Mouse (Mus musculus) heart, embryonic 13.5 days (tissue): Measurements from ENCODE around the gene Phlpp1. TPM values are rescaled to one million over a fixed set of nuclear protein-coding genes. Genes with fewer than 3 reads are reported as not detected.

Experiments
- ATAC-seq: fragments of 200-750 bp; cut with Nextera tagmentation; 2 replicates; pipeline ENCODE4 v1.8.0; 2017; ENCODE audit warnings: moderate TSS enrichment; ENCODE audit not compliant: insufficient number of reproducible peaks, low FRiP score, low TSS enrichment; ENCODE audit errors: extremely low read depth
- H3K27ac ChIP-seq: fragments of 300-500 bp; sonication (generic); replicated peaks from 2 replicates; pipeline ENCODE4 v1.5.1; 2015; ENCODE audit warnings: moderate library complexity, mild to moderate bottlenecking, inconsistent platforms
- H3K27me3 ChIP-seq: fragments of 300-500 bp; sonication (generic); replicated peaks from 2 replicates; pipeline ENCODE4 v1.6.1; 2015; ENCODE audit warnings: mild to moderate bottlenecking, inconsistent platforms
- H3K36me3 ChIP-seq: fragments of 300-500 bp; sonication (generic); 2 replicates; pipeline ENCODE4 v1.6.1; 2015; ENCODE audit warnings: mild to moderate bottlenecking, inconsistent platforms
- H3K4me1 ChIP-seq: fragments of 300-500 bp; sonication (generic); 2 replicates; pipeline ENCODE4 v1.6.1; 2015; ENCODE audit warnings: inconsistent platforms
- H3K4me2 ChIP-seq: fragments of 300-500 bp; sonication (generic); 2 replicates; pipeline ENCODE4 v1.6.1; 2015; ENCODE audit warnings: inconsistent platforms, mild to moderate bottlenecking, moderate library complexity
- H3K4me3 ChIP-seq: fragments of 300-500 bp; sonication (generic); 2 replicates; pipeline ENCODE4 v1.5.1; 2015; ENCODE audit warnings: moderate library complexity, mild to moderate bottlenecking, inconsistent platforms
- H3K9ac ChIP-seq: fragments of 300-500 bp; sonication (generic); 2 replicates; pipeline ENCODE4 v1.6.1; 2015; ENCODE audit warnings: inconsistent platforms, mild to moderate bottlenecking, moderate library complexity
- H3K9me3 ChIP-seq: fragments of 300-500 bp; sonication (generic); 2 replicates; pipeline ENCODE4 v1.6.1; 2016; ENCODE audit warnings: inconsistent platforms
- WGBS: fragments of 180-500 bp; shearing (Covaris S2); methylation state at CpG from one replicate; pipeline ENCODE4 v1.1.7; 2015; ENCODE audit warnings: mixed read lengths; 5-methylcytosine and 5-hydroxymethylcytosine counted together
- polyA plus RNA-seq: library from polyadenylated mRNA; unstranded; fragments of >200 nt; fragmentation: Nextera tagmentation; extraction: Ambion mirVana; gene quantifications from 2 replicates; pipeline ENCODE4 v1.2.1, GENCODE M21; 2015

Gene Phlpp1
- polyA plus RNA-seq, result 3.9 and 4.6 TPM in 2 replicates

DNA sequence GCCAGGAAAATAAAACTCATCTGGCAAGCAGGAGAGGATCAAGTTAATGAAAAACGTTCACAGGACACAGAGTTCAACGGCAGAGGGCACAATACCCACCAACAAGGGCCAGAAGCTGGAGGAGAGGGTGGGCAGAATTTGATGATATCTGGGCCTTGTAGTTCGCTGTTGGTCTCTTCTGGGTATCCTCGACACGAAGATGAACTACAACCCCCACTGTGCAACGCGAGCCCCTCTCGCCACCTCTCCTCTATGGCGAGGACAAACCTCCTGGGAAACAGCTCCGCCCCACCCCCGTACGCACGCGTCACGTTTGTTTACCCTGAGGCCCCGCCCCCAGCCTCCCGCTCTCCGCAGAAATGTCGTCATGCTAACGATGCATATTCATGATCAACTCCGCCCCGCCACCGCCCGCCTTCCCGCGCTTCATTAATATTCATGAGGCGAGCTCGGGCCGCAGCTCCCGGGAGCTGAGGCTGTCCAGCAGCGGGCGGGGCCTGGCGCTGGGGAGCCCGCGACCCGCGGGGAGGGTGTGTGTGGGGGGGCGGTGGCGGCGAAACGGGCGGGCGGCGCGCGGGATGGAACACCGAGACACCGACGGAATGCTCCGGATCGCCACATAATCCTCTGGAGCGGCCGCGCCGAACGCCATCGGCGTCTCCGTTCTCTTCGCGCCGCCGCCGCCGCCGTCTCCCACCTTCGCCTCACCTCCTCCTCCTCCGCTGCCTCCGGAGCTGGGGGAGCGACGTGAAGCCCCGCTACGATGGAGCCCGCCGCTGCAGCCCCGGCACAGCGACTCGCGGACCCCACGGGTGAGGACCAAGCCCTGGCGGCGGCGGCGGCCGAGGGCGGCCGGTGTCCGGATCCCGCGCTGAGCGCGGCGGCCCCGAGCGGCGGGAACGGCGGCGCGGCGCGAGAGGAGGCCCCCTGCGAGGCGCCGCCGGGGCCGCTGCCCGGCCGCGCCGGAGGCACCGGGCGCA is at the start of gene Phlpp1:
Gene Phlpp1 (plus strand): TSS at position 512 of the 980 bp plus-strand sequence.
- Histone ChIP-seq H3K9ac (peak within 1 kb of the TSS; percentile 98), H3K27ac (peak within 1 kb of the TSS; percentile 93), H3K36me3 (no peaks in the 10 kb centered on the region), H3K27me3 (no peaks in the 10 kb centered on the region), H3K4me2 (peak within 1 kb of the TSS; percentile 75), H3K4me3 (peak within 1 kb of the TSS; percentile 97), H3K4me1 (peaks cover 33% of the 10 kb centered on the region), H3K9me3 (no peaks in the 10 kb centered on the region)
- ATAC-seq, result peak; percentile 96
- WGBS, result under 1% methylated on average over 91 of the region's 113 CpGs

DNA sequence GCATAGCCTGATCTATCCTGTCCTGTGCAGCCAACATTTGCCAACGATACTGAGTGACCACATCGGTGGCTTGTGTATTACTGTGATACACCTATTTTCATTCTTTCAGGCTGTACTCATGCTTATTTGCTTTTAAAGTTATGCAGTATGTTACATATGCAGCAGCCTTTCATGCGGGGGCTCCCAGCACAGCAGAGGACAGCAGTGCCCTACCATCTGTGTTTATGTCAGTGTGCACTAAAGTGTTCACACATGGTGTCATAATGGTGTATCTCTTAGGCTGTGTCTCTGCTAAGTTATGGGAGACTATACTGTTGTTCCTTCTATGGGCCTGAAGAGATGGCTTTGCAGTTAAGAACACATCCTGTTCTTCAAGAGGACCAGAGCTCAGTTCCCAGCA is 45.0 kb upstream of the Phlpp1 start:
- H3K27ac ChIP-seq, result no peak overlapping the region
- ATAC-seq, result no peak
- 83% methylated on average over 3 of the region's 3 CpGs for WGBS
- no peaks in the 10 kb centered on the region for H3K4me1 ChIP-seq
- no peak overlapping the region for H3K4me2 ChIP-seq
- no peak overlapping the region for H3K9ac ChIP-seq
- H3K9me3 ChIP-seq, result no peaks in the 10 kb centered on the region
- H3K36me3 ChIP-seq, result no peaks in the 10 kb centered on the region
- no peaks in the 10 kb centered on the region for H3K27me3 ChIP-seq
- H3K4me3 ChIP-seq, result no peak overlapping the region

DNA sequence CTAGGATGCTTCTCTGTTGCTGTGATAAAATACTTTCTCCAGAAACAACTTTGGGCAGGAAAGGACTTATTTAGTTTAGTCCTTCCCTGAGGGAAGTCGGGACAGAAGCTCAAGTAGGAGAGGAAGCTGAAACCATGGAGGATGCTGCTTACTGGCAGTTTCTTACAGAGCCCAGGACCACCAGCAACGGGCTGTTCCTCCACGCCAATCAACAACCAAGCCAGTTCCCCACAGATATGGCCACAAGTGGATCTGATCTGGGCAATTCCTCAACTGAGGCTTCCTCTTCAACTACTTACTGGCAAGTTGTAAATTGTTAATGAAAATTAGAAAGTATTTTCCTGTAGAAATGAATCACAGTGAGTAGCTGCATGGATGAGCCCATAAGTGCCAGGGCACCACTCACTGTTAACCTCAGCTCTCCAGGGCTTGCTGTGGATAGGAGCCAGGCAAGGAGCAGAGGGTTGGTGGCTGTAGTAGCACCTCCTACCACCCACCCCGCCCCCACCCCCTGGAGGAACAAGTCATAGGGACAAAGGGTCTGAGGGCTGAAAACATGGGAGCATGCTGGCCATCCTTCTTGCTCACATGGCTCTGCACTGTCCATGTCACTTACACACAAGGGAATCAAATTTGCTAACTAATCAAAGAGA is 39.7 kb upstream of the Phlpp1 start:
- no peaks in the 10 kb centered on the region for H3K27me3 ChIP-seq
- H3K4me1 ChIP-seq, result no peaks in the 10 kb centered on the region
- no peak overlapping the region for H3K4me2 ChIP-seq
- H3K9ac ChIP-seq, result no peak overlapping the region
- no peaks in the 10 kb centered on the region for H3K36me3 ChIP-seq
- no peaks in the 10 kb centered on the region for H3K9me3 ChIP-seq
- 51% methylated on average over 4 of the region's 4 CpGs for WGBS
- no peak for ATAC-seq
- no peak overlapping the region for H3K4me3 ChIP-seq
- no peak overlapping the region for H3K27ac ChIP-seq

DNA sequence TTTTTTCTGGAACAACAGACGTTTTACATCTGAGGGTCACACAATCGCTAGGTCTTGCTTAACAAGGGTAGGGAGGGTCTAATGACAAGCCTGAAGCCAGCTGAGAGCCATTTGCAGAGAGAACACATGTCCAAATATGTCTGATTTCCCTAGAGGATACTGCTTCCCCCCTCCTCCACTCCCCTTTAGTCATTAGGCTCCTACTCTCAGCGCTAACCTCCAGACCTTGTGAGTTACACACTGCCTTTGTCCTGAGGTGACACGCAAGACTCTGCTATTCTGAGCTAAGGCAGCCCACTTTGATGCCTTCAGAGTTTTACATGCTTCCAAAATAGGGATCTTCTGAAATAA is 39.2 kb upstream of the Phlpp1 start:
- H3K36me3 ChIP-seq, result no peaks in the 10 kb centered on the region
- H3K27ac ChIP-seq, result no peak overlapping the region
- no peak overlapping the region for H3K4me2 ChIP-seq
- no peaks in the 10 kb centered on the region for H3K4me1 ChIP-seq
- H3K9me3 ChIP-seq, result no peaks in the 10 kb centered on the region
- no peak overlapping the region for H3K9ac ChIP-seq
- WGBS, result 63% methylated on average over 4 of the region's 4 CpGs
- H3K27me3 ChIP-seq, result no peaks in the 10 kb centered on the region
- no peak for ATAC-seq
- no peak overlapping the region for H3K4me3 ChIP-seq

DNA sequence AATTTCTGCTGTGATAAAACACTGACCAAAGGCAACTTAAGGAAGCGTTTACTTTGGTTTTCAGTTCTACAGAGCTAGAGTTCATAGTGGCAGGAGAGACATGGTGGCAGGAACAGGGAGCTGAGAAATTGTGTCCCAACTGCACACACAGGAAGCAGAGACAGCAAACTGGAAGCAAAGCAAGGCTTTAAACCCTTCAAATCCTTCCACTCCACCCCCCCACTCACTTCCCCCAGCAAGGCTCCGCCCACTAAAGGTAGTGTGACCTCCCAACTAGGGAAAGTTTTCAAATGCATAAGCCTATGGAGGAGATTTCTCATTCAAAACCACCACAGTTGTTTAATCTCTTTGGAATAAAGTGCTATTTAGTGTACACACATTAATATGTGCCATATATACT is 32.9 kb upstream of the Phlpp1 start:
- ATAC-seq, result no peak
- WGBS, result 84% methylated on average over 2 of the region's 2 CpGs
- Histone ChIP-seq H3K4me3 (no peak overlapping the region), H3K27me3 (no peaks in the 10 kb centered on the region), H3K4me1 (no peaks in the 10 kb centered on the region), H3K9me3 (no peaks in the 10 kb centered on the region), H3K27ac (no peak overlapping the region), H3K9ac (no peak overlapping the region), H3K4me2 (no peak overlapping the region), H3K36me3 (no peaks in the 10 kb centered on the region)

DNA sequence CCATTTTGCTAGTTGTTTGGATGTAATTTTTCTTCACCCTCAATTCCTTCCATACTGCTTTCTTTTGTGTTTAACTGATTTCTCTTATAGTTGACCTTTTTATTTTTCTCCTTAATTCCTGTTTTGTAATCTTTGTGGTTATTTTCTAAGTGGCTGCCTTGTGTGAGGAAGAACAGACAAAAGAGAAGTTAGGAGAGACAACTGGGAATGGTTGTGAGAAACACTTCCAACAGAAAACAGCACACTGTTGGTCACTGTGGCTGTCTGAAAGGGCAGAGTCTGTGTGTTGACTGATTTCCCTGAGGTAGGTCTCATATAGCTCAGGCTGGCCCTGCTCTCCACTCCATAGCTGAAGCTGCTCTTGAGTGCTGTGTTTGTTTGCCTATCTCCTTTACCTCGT is 32.4 kb upstream of the Phlpp1 start:
- Histone ChIP-seq H3K27me3 (no peaks in the 10 kb centered on the region), H3K4me1 (no peaks in the 10 kb centered on the region), H3K4me2 (no peak overlapping the region), H3K4me3 (no peak overlapping the region), H3K36me3 (no peaks in the 10 kb centered on the region), H3K9me3 (no peaks in the 10 kb centered on the region), H3K9ac (no peak overlapping the region), H3K27ac (no peak overlapping the region)
- ATAC-seq, result no peak
- 38% methylated on average over 1 of the region's 1 CpGs for WGBS

DNA sequence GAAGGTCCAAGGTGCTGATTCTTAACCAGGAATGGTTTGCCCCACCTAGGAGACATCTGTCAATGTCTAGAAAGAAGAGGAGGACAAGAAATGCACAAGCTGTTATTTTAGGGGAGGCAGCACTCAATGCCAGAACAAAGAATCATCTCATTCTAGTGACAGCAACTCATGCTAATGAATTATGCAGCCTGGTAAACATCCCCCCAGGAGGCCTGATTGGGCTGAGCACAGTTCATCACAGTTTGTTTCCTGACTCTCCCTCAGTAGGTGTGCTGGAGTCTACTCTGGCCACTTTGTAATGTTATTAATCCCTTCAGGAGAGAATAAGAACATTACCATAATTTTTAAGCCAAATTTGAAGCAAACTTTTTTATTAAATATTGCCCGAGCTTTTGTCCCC is 29.5 kb upstream of the Phlpp1 start:
- WGBS, result 87% methylated on average over 1 of the region's 1 CpGs
- Histone ChIP-seq H3K4me2 (no peak overlapping the region), H3K4me1 (no peaks in the 10 kb centered on the region)

DNA sequence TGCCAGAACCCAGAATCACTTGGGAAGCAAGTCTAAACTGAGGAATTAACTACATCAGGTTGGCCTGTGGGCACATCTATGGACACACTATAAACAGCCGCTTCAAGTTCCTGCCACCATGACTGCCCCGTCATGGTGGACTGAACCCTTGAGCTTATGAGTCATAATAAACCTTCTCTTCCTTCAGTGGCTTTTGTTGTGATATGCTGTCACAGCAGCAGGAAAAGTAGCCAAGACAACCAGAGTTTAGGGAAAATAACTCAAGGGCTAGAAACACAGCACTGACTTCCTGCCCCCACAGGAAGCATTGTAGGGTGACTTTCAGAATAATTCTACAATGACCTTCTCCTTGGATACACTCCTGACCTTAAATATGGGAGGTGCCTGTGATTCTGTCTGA is 27.0 kb upstream of the Phlpp1 start:
- no peak overlapping the region for H3K4me3 ChIP-seq
- 74% methylated on average over 2 of the region's 2 CpGs for WGBS
- no peaks in the 10 kb centered on the region for H3K9me3 ChIP-seq
- no peak overlapping the region for H3K9ac ChIP-seq
- H3K4me1 ChIP-seq, result 0 out of 2 replicates have a peak, but pooled peaks cover 3% of the 10 kb centered on the region
- no peak for ATAC-seq
- H3K27me3 ChIP-seq, result no peaks in the 10 kb centered on the region
- H3K27ac ChIP-seq, result no peak overlapping the region
- no peak overlapping the region for H3K4me2 ChIP-seq
- no peaks in the 10 kb centered on the region for H3K36me3 ChIP-seq

More for the DNA sequence above, 29.5 kb upstream of the Phlpp1 start:
- Histone ChIP-seq H3K36me3 (no peaks in the 10 kb centered on the region), H3K27ac (no peak overlapping the region), H3K9me3 (no peaks in the 10 kb centered on the region), H3K27me3 (no peaks in the 10 kb centered on the region), H3K9ac (no peak overlapping the region), H3K4me3 (no peak overlapping the region)
- no peak for ATAC-seq

DNA sequence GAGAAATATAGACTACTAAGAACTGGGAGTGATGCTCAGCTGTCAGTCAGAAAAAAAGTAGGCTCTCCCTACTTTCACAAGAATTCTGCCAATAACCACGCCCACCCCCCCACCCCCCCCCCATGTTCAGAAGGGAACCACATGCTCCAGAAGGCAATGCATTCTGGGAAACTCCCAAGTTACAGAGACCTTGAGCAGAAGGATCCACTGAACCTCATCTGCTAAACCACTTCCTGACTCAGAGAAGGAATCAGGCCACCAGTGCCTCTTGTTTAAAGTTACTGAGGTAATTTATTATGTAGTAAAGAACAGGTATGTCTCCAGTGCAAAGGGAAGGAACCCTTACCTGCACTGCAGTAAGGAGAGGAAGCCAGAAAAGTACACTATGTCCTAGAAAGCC is 26.5 kb upstream of the Phlpp1 start:
- Histone ChIP-seq H3K4me2 (no peak overlapping the region), H3K36me3 (no peaks in the 10 kb centered on the region), H3K4me1 (0 out of 2 replicates have a peak, but pooled peaks cover 3% of the 10 kb centered on the region), H3K9ac (no peak overlapping the region), H3K27ac (no peak overlapping the region), H3K27me3 (no peaks in the 10 kb centered on the region), H3K4me3 (no peak overlapping the region), H3K9me3 (no peaks in the 10 kb centered on the region)
- no peak for ATAC-seq
- WGBS, result 13% methylated on average over 1 of the region's 1 CpGs

DNA sequence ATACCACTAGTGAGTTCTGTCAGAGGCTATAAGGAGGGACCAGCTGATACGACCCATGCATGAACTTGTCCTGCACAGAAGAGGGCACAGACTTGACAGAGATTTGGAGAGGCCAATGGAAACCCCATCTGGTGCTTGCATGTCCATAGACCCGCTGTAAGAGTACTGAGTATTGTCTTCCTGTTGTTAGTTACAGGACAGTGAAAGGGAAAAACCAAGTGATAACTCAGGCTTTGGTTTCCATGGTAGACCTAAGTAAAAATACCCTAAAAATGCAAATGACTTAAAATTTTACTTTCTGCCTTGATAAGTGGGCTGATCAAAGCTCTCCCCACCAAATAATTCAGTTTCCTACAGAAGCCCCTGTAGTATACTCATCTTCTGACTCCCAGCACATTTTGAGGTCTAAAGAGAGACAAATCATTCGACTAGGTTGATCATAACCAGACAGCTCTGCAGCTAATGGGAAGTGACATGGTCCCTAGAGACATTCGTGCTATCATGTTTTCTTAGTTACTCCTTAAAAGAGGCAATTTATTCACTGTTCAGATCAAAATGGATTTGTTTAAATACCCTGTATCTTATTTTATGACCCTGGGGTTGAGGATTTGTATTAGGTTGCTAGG is 25.9 kb upstream of the Phlpp1 start:
- WGBS, result 64% methylated on average over 4 of the region's 4 CpGs
- ATAC-seq, result no peak

More for the DNA sequence above, 25.9 kb upstream of the Phlpp1 start:
- H3K4me1 ChIP-seq, result 0 out of 2 replicates have a peak, but pooled peaks cover 3% of the 10 kb centered on the region
- no peaks in the 10 kb centered on the region for H3K9me3 ChIP-seq
- H3K27ac ChIP-seq, result no peak overlapping the region
- no peak overlapping the region for H3K4me2 ChIP-seq
- H3K9ac ChIP-seq, result no peak overlapping the region
- no peaks in the 10 kb centered on the region for H3K36me3 ChIP-seq
- no peaks in the 10 kb centered on the region for H3K27me3 ChIP-seq
- H3K4me3 ChIP-seq, result no peak overlapping the region
